Mouse (Mus musculus) WW6 (cell line): ENCODE measurements around the gene Map4.

ENCODE experiments used
- DNase-seq: peaks from one replicate; pipeline ENCODE4 v3.0.0-alpha.2; 2013; ENCODE audit warnings: low read depth, low spot score

The Map4 gene

DNA sequence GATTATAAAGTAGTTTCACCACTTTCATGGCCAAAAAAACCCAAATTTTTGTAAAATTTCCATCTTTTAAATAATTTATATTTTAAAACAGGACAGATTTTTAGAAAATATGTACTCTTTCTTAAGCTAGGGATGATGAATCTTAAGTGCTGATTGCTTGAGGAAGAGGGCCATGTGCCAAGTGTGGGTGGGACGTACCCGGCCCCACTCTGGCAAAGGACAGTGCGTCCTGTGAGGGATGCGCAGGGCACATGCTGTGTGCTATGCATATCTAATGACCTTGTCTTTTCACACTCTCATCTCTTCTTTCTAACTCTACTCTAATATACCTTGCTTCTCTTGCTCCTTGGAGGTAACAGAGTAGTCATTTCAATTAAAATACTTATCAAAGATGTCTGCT, 66.2 kb downstream of the Map4 start:
- no peak for DNase-seq

DNA sequence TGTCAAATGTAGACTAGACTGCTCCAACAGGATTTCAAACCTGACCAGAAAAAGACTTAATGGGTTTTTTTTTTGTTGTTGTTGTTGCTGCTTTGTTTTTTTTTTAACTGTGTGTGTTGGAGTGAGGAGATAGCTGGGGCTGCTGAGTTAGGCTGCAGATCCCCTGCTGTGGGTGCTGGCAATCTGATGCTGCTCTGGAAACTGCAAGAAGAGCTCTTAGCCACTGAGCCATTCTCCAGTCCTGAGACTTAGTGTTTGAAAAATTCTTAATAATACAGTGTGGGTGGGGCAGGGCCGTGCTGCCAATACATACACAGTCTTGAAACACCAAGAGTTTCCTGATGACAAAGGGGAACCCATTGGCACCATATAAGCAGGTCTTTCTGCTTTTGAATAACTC, 70.7 kb downstream of the Map4 start:
- DNase-seq: no peak

DNA sequence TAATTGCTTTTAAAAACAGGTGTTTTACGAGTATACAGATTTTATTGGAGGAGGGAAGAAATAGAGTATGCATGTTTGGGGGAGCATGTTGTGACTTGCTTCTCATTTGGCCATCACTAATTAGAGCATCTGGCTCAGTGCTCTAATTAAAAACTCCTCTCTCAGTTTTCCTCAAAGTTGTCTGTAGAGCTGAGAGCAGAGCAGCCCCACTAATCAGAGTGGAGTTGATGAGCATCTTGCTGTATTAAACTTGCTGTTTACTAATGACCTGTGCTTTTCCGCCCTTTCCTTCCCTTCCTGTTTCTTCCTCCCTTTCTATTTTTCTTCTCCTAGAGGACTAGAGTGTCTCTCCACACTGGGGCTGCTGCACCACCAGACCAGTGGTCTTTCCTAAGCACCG, 71.2 kb downstream of the Map4 start:
- no peak for DNase-seq

DNA sequence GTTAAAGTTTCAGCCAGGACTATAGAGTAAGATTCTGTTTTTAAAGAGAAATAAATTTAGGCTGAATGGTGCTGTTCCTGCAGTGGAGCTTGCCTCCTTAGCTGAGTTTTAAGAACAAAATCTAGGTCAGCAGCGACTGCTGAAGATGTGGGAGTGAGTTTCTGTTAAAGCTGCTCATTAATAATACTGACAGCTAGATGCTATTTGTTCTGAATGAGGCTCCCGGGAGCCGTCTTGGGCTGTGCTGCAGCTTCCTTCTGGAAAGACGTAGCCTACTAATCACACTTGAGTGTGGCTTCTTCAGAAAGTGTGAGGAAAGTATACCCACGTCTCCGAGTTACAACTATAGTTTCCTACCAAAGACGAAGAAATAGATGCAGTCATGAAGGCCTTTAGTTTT, 88.0 kb downstream of the Map4 start:
- DNase-seq: no peak

DNA sequence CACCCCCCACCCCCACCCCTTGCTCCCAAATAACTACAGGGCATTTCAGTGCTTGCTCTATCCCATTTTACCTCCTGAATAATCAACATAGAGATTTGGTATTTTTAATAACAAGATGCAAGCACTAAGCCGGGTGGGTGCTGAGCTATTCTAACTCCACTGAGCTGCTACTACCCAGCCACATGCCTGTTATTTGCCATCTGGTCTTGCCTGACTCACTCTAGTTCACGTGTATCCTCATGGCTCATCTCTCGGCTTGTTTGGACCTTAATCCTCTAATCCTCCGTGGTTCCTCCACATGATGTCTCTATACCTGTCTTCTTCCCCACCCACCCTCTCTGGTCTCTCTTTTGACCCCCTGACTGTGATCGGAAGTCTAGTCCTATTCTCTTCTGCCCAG, 89.1 kb downstream of the Map4 start:
- DNase-seq: no peak

DNA sequence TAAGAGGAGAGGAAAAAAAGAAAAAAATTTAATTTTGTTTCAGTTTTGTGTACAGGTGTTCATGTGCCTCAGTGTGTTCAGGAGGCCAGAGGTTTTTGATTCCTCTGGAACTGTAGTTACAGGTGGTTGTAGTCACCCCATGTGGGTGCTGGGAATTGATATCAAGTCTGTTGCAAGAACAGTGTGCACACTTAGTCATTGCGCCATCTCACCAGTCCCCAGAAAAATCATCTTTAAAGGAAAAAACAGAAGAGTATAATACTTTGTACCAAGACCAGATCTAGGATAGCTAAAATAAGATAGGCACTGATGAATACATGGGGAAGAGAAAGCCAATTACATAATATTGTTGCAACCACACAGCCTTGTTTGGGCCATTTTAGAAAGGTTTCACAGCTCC, 90.2 kb downstream of the Map4 start:
- DNase-seq: no peak

DNA sequence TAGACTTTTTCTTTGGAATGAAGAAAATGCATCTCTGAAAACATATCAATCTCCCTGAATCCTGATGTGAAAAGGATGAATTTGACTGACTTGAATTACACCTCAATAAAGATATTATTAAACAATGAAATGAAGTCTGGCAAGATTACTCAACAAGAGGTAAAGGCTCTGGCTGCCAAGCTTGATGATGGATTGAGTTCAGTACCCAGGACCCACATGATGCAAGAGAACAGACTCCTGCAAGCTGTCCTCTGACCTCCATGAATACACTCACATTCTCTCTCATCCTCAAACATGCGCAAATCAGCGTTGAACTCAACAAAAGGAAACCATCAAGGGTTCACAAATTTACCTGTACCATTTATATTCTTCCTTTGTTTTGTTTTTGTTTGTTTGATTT, 90.9 kb downstream of the Map4 start:
- DNase-seq: no peak

DNA sequence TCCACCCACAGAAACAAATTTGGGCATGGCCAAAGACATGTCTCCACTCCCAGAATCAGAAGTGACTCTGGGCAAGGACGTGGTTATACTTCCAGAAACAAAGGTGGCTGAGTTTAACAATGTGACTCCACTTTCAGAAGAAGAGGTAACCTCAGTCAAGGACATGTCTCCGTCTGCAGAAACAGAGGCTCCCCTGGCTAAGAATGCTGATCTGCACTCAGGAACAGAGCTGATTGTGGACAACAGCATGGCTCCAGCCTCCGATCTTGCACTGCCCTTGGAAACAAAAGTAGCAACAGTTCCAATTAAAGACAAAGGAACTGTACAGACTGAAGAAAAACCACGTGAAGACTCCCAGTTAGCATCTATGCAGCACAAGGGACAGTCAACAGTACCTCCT, 103.8 kb downstream of the Map4 start:
- no peak for DNase-seq

DNA sequence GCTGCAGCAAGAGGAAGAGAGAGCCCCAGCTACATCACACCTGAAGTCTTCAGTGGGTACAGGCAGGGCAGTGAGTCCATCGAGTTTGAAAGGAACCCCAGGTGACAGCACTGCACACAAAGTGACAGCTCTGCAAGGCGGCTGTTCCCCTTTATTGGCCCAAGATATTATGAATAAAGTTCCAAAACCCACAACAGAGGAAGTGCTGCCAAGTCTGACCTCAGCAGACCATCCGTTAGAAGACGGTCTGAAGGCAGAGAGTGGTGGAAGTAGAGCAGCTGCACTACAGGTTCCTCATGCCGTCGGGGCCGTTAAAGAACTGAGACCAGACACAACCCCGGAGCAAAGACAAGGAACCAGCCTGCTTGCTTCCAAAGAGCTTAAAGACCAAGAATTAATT, 106.6 kb downstream of the Map4 start:
- no peak for DNase-seq

DNA sequence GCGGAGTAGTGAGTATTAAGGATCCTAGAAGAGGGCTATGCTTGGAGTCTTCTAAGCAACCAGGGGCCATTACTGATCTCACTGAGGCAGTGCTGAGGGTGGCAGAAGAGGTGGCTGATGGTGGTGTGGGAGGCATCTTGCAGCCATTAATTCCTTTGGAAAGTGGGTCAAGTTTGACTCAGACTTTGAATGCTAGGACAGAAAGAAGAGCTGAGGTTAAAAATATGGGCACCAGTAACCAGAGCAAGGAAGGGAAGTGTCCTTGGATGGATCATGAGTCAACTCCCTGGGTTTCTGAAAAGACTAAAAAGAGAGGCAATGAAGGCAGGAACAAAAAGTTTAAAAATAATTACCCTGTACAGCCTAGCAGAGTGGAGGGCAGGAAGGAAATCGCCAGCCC, 107.2 kb downstream of the Map4 start:
- DNase-seq: no peak

DNA sequence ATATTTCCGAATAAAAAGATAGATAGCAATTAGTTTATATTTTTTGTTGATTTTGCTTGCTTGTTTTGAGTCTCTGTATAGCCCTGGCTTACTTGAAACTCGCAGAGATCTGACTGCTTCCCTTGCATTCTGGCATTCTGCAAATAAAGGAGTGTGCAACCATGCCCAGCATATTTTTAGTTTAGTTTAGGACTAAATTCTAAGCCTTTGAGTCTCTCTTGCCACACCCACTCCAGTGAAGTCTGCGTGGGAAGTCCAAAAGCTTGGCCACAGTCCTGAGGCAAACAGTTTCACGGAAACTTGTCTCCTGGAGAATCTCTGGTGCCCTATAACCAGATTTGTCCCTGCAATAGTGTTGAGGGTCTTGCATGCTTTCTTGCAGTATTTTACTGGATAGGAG, 113.1 kb downstream of the Map4 start:
- no peak for DNase-seq

DNA sequence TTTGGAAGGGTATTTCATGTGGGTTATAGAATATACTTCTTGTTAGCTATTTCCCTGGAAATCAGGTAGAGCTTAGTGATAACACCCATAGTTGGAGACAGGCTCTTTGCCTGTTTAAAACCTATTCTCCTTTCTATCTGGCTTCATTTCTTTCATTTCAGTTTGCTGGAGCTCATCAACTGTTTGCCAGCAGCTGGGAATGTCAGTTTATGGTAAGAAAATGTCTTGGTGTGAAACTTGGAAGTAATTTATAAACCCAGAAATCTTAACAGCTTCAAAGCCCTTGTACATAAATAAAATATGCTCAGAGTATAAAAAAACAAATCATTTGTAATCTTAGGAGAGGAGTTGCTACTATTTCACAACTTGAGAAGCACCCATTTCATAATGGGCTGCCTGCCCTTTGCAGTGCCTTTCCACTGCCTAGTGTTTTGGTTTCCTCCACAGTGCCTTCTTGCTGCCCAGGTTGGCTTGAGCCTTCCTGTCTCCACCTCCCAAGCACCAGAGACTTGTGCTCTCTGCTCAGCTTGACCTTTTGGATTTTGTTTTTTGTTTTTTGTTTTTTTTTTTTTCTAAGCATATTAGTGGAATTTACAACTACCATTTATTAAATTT, 114.6 kb downstream of the Map4 start:
- DNase-seq: no peak

DNA sequence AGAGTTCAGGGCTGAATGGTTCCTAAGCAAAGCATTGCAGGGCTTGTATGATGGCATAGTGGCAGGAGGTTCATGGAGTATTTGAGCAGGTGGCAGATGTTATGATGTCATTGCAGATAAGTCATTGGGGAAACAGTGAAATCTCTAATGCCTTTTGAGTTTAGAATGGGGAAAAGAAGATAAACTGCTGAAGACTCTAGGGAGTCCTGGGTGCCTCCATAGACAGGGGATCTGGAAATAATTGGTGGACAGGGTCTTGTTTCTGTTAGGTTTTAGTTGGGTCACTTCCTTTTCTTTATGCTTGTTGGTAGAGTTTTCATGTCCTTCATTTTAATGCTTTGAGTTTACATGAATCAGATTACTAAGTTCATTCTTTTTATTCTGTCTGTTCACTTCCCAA, 116.0 kb downstream of the Map4 start:
- no peak for DNase-seq

DNA sequence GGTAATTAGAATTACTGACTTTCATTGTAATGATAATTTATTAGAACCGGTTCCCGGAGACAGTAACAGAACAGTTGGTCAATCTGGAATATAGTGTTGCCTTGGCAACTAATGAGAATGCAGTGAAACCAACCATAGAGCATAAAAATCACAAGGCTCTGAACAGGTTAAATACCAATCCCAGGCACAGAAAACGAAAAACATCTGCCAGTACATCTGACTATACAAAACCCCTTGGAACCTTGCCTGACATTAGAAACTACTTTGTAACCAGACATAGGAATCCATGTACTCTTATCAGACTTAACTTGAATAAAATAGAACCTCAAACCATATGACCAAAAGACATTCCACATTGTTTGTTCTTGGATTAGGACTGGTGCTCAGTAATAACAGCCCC, 116.6 kb downstream of the Map4 start:
- no peak for DNase-seq

DNA sequence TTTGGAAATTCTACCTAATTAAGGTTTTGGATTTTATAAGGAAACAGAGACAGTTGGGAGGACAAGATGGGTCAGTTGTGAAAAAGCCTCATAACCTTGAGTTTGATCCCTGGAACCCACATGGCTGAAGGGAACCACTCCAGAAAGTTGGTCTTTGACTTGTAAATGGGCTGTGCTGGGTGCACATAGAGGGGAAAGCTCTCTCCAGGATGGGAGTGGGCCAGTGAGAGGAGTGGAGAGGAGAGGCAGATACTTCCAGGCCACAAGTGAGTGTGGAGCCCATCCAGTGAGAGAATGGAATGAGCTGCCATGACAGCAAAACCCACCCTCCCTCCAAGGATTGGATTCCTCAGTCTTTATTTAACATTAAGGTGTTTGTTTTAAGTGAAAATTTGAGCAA, 119.9 kb downstream of the Map4 start:
- DNase-seq: no peak

DNA sequence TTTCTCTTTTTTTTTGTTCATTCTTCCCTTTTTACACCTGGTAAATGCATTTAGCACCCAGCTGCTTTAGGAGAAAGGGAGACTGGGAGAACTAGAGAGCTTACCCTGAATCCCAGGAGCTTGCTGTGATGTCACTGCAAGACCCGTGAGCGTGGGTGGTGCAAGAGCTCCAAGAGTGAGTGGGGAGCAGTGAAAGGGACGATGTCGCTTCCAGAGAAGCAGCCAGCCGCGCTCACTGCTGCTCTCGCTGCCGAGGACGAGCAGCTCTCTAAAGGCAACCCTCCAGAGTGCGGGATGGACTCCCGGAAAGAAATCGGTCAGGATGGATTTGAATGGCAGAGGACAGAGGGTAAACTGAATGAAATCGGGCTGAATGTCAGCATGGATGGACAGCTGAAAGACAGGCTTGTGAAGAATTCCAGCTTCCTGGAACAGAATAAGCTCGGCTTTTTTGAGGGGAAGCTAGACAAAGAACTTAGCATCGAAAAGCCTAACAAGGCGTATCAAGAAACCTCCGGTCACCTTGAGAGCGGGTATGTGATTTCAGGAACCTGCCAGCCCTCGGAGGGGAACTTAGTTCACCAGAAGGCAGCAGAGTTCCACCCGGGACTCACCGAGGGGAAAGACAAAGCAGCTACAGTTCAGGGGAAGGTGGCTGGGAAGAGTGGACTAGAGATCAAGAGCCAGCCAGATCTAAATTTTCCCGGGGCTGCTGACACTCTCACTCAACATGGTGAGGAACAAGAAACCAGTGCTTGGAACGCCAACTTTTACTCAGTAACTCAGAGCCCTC, 120.8 kb downstream of the Map4 start:
- DNase-seq: no peak

DNA sequence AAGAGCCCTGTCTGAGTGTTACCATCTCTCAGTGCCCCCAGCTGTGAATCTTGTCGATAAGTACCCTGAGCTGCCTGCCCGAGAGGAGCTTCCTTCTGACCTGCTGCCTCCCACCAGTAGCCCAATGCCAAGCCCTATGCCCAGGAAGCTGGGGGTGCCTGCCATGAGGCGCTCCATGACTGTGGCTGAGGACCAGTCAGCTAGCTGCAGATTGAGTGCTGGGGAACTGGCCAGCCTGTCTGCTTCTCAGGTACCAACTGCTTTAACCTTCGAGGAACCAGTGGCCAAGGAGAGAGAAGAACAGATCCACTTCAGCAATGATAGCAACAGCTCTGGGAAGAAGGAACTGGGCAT, 121.7 kb downstream of the Map4 start:
- no peak for DNase-seq

DNA sequence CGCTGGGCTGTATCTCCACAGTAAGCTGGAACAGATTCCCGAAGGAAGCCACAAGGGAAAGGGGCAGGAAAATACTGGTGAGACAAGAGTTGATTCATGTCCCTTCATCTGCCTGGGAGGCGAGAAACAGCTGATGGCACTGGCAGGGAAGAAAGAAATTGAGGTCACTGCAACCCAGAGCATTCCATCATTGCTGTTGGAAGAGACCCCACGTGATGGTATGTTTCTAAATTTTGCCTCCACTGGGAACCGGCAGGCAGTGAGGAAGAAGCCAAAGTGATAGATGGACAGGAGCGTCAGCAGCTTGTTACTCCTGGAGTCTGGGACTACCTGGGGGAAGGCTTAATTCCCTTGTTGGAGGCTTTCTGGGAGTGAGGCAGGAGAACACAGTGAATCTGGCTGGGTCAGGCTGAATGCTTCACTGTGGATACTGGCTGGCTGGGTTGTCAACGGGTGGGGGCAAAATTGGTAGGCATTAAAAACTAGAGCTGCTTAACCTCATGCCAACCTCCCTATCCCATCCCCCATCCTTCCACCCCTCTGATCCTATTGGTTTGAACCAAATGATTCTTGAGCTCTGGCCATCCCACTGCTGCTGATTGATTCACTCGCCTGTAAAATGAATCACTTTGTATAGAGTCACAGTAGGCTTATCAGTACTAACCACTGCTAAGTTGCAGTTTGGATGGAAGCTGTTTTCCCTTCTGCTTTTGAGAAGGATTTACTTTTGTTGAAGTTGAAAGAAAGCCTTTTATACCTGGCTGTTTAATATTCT, 122.2 kb downstream of the Map4 start:
- DNase-seq: no peak

DNA sequence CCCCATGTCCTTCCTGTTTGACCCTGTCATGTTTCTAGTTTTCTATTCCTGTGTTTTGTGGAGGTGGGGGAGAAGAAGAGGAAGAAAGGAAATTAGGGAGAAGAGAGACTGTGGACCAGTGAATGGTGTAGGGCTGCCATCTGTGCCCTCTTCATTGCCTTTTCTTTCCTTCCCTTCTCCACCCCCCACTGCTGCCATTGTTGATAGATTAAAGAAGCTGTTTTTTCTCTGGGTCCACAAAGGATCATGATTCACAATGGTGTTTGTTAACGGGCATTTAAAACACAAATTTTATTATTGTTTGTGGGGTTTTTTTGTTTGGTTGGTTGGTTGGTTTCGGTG, 122.8 kb downstream of the Map4 start:
- DNase-seq: no peak

DNA sequence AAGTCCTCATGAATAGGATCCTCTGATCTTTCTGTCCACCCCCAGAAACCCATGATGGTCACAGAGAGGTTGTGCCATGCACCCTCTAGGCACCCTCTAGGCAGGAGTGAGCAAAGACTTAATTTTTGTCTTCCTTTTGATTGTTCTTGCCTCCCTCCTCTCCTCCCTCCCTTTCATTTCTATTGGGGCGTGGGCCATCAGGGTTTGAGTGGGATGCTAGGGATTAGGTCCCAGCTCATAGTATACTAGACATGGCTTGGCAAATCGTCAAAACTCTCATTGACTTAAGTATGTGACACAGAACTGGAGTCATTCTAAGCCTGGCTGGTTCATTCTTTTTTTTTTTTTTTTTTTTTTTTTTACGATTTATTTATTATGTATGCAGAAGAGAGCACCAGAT, 123.5 kb downstream of the Map4 start:
- no peak for DNase-seq

DNA sequence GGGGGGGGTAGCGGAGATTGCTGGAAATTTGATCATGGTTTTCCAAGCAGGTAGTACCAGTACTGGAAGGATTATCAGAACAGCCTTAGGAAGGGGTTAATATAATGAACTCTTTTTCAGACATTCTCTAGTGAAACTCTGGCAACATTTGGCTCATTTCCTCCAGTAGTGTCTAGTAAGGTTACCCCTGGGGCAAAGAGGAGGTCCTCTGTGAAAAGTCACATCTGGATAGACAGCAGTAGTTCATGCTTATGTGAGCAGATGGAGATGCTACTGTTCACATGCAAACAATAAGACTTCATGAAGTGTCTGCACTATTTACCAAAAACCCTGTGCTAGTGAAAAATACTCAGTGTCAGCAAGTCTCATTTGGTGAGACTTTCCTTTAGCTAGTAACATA, 125.9 kb downstream of the Map4 start:
- no peak for DNase-seq

DNA sequence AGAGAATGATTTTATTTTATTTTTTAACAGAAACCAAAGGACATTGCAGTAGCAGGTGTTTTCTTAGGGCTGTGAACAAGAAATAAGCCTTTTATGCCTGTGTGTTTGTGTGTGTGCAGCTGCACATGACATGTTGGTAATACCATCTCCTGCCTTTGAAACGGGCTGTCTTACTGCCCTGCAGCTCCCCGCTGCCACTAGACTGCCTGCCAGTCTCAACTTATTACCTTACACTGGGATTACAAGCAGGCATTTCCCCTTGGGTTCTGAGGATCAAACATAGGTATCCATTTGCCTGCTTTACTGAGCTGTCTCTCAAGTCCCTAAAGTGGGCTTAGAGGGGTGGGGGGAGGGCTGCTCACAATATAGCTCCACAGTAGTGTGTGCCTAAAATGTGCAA, 129.5 kb downstream of the Map4 start:
- DNase-seq: no peak

DNA sequence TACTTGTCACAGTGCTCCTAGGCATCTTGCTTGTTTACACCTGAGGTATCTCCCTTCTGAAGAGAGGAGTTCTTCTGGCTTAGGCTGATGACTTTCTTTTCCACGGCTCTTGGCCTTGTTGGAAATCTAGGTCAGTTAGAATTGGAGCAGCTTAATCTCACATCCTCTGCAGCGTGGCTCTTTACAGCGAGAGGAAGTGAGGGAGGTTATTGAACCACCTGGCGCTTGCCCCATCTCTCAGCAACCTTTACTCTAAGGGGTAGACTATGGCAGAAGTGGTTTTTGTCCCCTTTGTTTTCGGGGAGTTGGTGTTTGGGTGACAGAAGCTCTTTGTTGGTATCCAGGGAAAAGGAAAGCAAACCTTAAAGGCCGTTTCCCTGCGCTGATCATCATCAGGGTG, 131.1 kb downstream of the Map4 start:
- DNase-seq: no peak
